ENCODE assay signal across 15 mouse cellular contexts in the genomic region with DNA sequence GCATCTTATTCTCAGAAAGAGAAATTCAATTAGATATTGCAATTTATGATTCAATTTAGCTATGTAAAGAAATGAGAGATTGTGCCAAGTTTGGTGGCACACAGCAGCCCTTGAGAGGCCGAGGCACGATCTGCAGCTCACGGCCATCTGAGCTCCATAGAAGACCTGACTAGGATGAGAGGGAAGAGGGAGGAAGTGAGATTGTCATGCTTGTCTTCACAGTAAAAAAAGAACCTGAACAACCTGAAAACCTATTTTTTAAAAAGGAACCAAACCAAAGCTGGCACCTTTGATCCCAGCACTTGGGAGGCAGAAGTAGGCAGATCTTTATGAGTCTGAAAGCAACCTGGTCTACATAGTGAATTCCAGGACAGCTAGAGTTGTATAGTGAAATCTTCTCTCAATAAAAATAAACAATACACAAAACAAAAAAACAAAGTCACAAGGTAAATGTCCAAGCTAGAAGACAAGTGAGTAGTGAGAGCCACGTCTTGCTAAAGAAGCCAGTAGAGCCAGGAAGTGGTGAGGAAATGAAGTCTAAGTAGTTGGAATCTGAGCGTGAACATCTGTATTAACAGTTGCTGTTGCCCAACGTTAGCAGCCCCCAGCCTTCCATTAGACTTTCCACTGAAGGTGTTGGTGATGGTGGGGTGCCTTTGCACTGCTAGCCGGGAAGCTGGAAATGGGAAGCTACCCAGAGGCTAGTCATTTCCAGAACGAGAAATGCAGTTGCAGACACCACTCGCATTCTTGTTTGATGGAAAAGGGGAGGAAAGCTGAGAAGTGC. TPM values are rescaled to one million over a fixed set of nuclear protein-coding genes. Genes with fewer than 3 reads are reported as not detected.
DNase-seq lines count a peak whose midpoint lies in the region; TF ChIP-seq lines count a peak whose summit lies in the region.
"Had no signal": no experiment of that assay in that cellular context is flagged by ENCODE, and none has a peak within 500 bp of the region (broad histone marks: within the 10 kb centered on the region; RNA-seq: fewer than 3 reads in every experiment).

No protein-coding gene starts in this region.

- no peak for TF ChIP-seq POLR2A in thymus, adult 2 months (IDR thresholded peaks at IDR 0.05; ENCODE audit: control insufficient read depth, extremely low read depth, insufficient read depth, low read length, poor library complexity)

- H3K36me3 ChIP-seq in thymus, adult 2 months (ENCODE audit: control insufficient read depth, insufficient read depth, low read length): no peaks in the 10 kb centered on the region
- H3K36me3 ChIP-seq in forebrain, embryonic 10.5 days (replicated peaks): 0 out of 2 replicates have a peak, but pooled peaks cover 2% of the 10 kb centered on the region
- H3K36me3 ChIP-seq: embryonic facial prominence, embryonic 15.5 days had no signal

- TF ChIP-seq CTCF in thymus, adult 2 months (IDR thresholded peaks at IDR 0.05; ENCODE audit: borderline replicate concordance, control insufficient read depth, extremely low read depth, insufficient read depth, low read length, poor library complexity): no peak

- WGBS in thymus, adult 2 months: 42% methylated on average over 9 of the region's 9 CpGs
- 86% methylated on average over 9 of the region's 9 CpGs for WGBS in forebrain, embryonic 10.5 days

- H3K4me3 ChIP-seq in thymus, adult 2 months (ENCODE audit: control insufficient read depth, insufficient read depth, low read length): no peak overlapping the region
- H3K4me3 ChIP-seq in forebrain, embryonic 10.5 days: no peak overlapping the region
- H3K4me3 ChIP-seq: embryonic facial prominence, embryonic 15.5 days had no signal

- peaks cover 6% of the 10 kb centered on the region for H3K4me1 ChIP-seq in thymus, adult 2 months (replicated peaks; ENCODE audit: control insufficient read depth, insufficient read depth, low read length)
- H3K4me1 ChIP-seq in forebrain, embryonic 10.5 days: 0 out of 2 replicates have a peak, but pooled peaks cover 3% of the 10 kb centered on the region
- H3K4me1 ChIP-seq: embryonic facial prominence, embryonic 15.5 days had no signal

- no peaks in the 10 kb centered on the region for H3K9me3 ChIP-seq in forebrain, embryonic 10.5 days
- H3K9me3 ChIP-seq: embryonic facial prominence, embryonic 15.5 days had no signal

- no peaks in the 10 kb centered on the region for H3K27me3 ChIP-seq in thymus, adult 2 months (ENCODE audit: control insufficient read depth, insufficient read depth, low read length)
- no peaks in the 10 kb centered on the region for H3K27me3 ChIP-seq in forebrain, embryonic 10.5 days (ENCODE audit: poor library complexity, severe bottlenecking)
- H3K27me3 ChIP-seq: embryonic facial prominence, embryonic 15.5 days had no signal

- DNase-seq in thymus, adult 2 months: no peak
- no peak for DNase-seq in thymus, adult 18-20 months
- peak; percentile 34 for DNase-seq in induced T-regulatory cell, adult 2 months (ENCODE audit: low read depth)
- DNase-seq in lung, postnatal 4 days: peak; percentile 7 to 55
- no peak for DNase-seq in forebrain, embryonic 10.5 days (ENCODE audit: extremely low spot score, low spot score)
- no peak for DNase-seq in embryo, embryonic 9.5 days (ENCODE audit: extremely low spot score)
- no peak for DNase-seq in cerebellum, postnatal 4 days (ENCODE audit: low spot score in 2 of 2)
- DNase-seq: cerebellum, adult 8-10 months; gastrocnemius, postnatal 10 days; heart, postnatal 14 days; kidney, adult 8-10 months; kidney, postnatal 4 days; lung, embryonic 14.5 days had no signal

- H3K27ac ChIP-seq in thymus, adult 2 months (ENCODE audit: control insufficient read depth, insufficient read depth, low read length): peak overlapping the region; percentile 47; the same call in 1 of the 2 replicates
- no peak overlapping the region for H3K27ac ChIP-seq in forebrain, embryonic 10.5 days
- H3K27ac ChIP-seq: embryonic facial prominence, embryonic 15.5 days; hindbrain, embryonic 14.5 days had no signal

RNA-seq across cellular contexts. Expression of a gene that starts 42.2 kb away (rescaled TPM):
- polyA plus RNA-seq in thymus, adult 2 months (2012; rRNA removed): 29.5 and 31.8 TPM in 2 replicates
- 11.6 and 13.9 TPM in 2 replicates for polyA plus RNA-seq in forebrain, embryonic 10.5 days (2016; fragmentation: Nextera tagmentation; extraction: Ambion mirVana)

Comparison
In these comparisons a context has a peak if more than half of its experiments do, and no peak if none do; other contexts are left out.
1. DNase-seq: peak in induced T-regulatory cell, adult 2 months (single experiment) and lung, postnatal 4 days (2 of 2); none in thymus, adult 2 months (single experiment), thymus, adult 18-20 months (0 of 2), forebrain, embryonic 10.5 days (single experiment), embryo, embryonic 9.5 days (single experiment) and cerebellum, postnatal 4 days (0 of 2).